Mouse (Mus musculus): ENCODE data around the gene Akap6. TPM values are rescaled to one million over a fixed set of nuclear protein-coding genes. Genes with fewer than 3 reads are reported as not detected.
A peak's percentile ranks its signal among the peaks of the same experiment; 100 is the strongest.

Akap6 gene
- polyA plus RNA-seq, 1 experiment from 2014 or later, result 0.94 TPM

- H3K4me3 ChIP-seq (replicated peaks), result no peak overlapping the region
- H3K9ac ChIP-seq (replicated peaks), result no peak overlapping the region
- H3K27me3 ChIP-seq, result no peaks in the 10 kb centered on the region
- H3K4me1 ChIP-seq (replicated peaks), result peaks cover 13% of the 10 kb centered on the region
- ATAC-seq (ENCODE audit: insufficient number of reproducible peaks, insufficient read depth, low FRiP score, low TSS enrichment, low read depth), result no peak
- no peaks in the 10 kb centered on the region for H3K36me3 ChIP-seq
- H3K27ac ChIP-seq, result no peak overlapping the region
- no peak overlapping the region for H3K4me2 ChIP-seq
- H3K9me3 ChIP-seq, result no peaks in the 10 kb centered on the region
- WGBS, result 83% methylated on average over 7 of the region's 7 CpGs
Observed at GRCm38 (mm10) chr12:53191435-53191834, 492.3 kb downstream of the Akap6 start.

- Histone ChIP-seq H3K9me3 (no peaks in the 10 kb centered on the region), H3K4me3 (replicated peaks) (no peak overlapping the region), H3K4me1 (replicated peaks) (peaks cover 13% of the 10 kb centered on the region), H3K36me3 (no peaks in the 10 kb centered on the region), H3K27me3 (no peaks in the 10 kb centered on the region), H3K9ac (replicated peaks) (no peak overlapping the region), H3K4me2 (no peak overlapping the region), H3K27ac (0 out of 2 replicates have a peak overlapping the region, but pooled peaks have one; percentile 8)
- ATAC-seq (ENCODE audit: insufficient number of reproducible peaks, insufficient read depth, low FRiP score, low TSS enrichment, low read depth), result no peak
- WGBS, result 39% methylated on average over 5 of the region's 5 CpGs
Observed at GRCm38 (mm10) chr12:53193664-53194063, 494.5 kb downstream of the Akap6 start.

Other genes with a start within 250 kb of the Akap6 start
- 56.9 and 58.9 TPM in 2 replicates for gene Arhgap5, start 195.4 kb upstream of the Akap6 start, polyA plus RNA-seq (2016; fragmentation: Nextera tagmentation; extraction: Ambion mirVana)